ENCODE assay signal across 8 mouse cellular contexts in the genomic region with DNA sequence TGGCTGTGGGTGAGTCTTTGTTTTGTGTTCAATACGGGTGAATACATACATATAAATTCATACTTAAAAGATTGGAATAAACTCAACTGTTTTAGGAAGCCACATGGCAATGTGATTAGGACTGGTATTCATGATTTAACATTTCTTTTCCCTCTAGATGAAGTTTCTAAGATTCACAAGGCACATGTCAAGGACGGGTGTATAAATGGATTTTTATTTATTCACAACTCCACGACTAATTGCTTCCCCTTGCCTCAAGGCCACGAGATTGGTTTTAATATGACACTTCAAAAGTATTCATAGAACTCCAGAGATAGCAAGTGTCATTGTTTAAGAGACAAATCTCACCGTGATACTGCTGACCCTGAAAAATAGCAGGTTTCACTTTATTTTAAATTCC. TPM values are rescaled to one million over a fixed set of nuclear protein-coding genes. Genes with fewer than 3 reads are reported as not detected.
DNase-seq lines count a peak whose midpoint lies in the region; ATAC-seq and TF ChIP-seq lines count a peak whose summit lies in the region.

A gene (minus strand): TSS at position 101 of the 400 bp plus-strand sequence.

- TF ChIP-seq EP300 in liver, postnatal 0 days (IDR thresholded peaks at IDR 0.05; ENCODE audit: low read depth), result no peak

- no peak for DNase-seq in layer of hippocampus, adult 18-20 months (ENCODE audit: low spot score in 2 of 2)
- no peak for DNase-seq in layer of hippocampus, adult 11-12 months (ENCODE audit: low spot score)
- no peak for DNase-seq in embryonic facial prominence, embryonic 14.5 days (ENCODE audit: low spot score)
- no peak for DNase-seq in liver, postnatal 0 days
- no peak for DNase-seq in spleen, postnatal 14 days (ENCODE audit: low spot score in 2 of 2)
- DNase-seq in c-Kit-positive CD71-positive TER-119-positive erythroid progenitor cells, embryonic 14.5 days (ENCODE audit: low spot score), result no peak
- DNase-seq in frontal cortex, postnatal 36 days (ENCODE audit: low spot score in 2 of 2), result no peak

- H3K9ac ChIP-seq in embryonic facial prominence, embryonic 14.5 days (ENCODE audit: low read depth, low read length), result peak within 1 kb of the TSS; percentile 96
- H3K9ac ChIP-seq in hindbrain, embryonic 15.5 days, result no peak within 1 kb of the TSS
- peak within 1 kb of the TSS; percentile 65 for H3K9ac ChIP-seq in liver, postnatal 0 days (replicated peaks)

- WGBS in embryonic facial prominence, embryonic 14.5 days, result 61% methylated on average over 5 of the region's 5 CpGs
- 63% methylated on average over 5 of the region's 5 CpGs for WGBS in hindbrain, embryonic 15.5 days
- WGBS in liver, postnatal 0 days (ENCODE audit: insufficient replicate concordance), result 67% methylated on average over 5 of the region's 5 CpGs

- no peak for TF ChIP-seq CTCF in liver, postnatal 0 days (IDR thresholded peaks at IDR 0.05; ENCODE audit: low read depth)

- H3K27me3 ChIP-seq in embryonic facial prominence, embryonic 14.5 days (replicated peaks; ENCODE audit: control insufficient read depth, insufficient read depth, low read length), result no peaks in the 10 kb centered on the region
- H3K27me3 ChIP-seq in hindbrain, embryonic 15.5 days, result no peaks in the 10 kb centered on the region
- peaks cover 40% of the 10 kb centered on the region for H3K27me3 ChIP-seq in liver, postnatal 0 days (ENCODE audit: insufficient read depth, low read length)

- no peaks in the 10 kb centered on the region for H3K36me3 ChIP-seq in embryonic facial prominence, embryonic 14.5 days (ENCODE audit: control insufficient read depth, insufficient read depth, low read length)
- no peaks in the 10 kb centered on the region for H3K36me3 ChIP-seq in hindbrain, embryonic 15.5 days
- H3K36me3 ChIP-seq in liver, postnatal 0 days (replicated peaks; ENCODE audit: insufficient read depth, low read length), result no peaks in the 10 kb centered on the region

- peaks cover 7% of the 10 kb centered on the region; the same call in 1 of the 2 replicates for H3K4me1 ChIP-seq in embryonic facial prominence, embryonic 14.5 days (ENCODE audit: control insufficient read depth, insufficient read depth, low read length)
- peaks cover 21% of the 10 kb centered on the region for H3K4me1 ChIP-seq in hindbrain, embryonic 15.5 days (replicated peaks)
- peaks cover 6% of the 10 kb centered on the region for H3K4me1 ChIP-seq in liver, postnatal 0 days (ENCODE audit: insufficient read depth)

- peak within 1 kb of the TSS; percentile 81 for H3K4me3 ChIP-seq in embryonic facial prominence, embryonic 14.5 days (ENCODE audit: low read depth, low read length)
- H3K4me3 ChIP-seq in hindbrain, embryonic 15.5 days, result peak within 1 kb of the TSS; percentile 80
- peak within 1 kb of the TSS; percentile 52 for H3K4me3 ChIP-seq in liver, postnatal 0 days (ENCODE audit: low read depth, low read length)

- ATAC-seq in embryonic facial prominence, embryonic 14.5 days (ENCODE audit: low read depth), result no peak
- no peak for ATAC-seq in hindbrain, embryonic 15.5 days (ENCODE audit: low FRiP score, low read depth)
- no peak for ATAC-seq in liver, postnatal 0 days

- H3K9me3 ChIP-seq in embryonic facial prominence, embryonic 14.5 days (ENCODE audit: control insufficient read depth, low read length), result no peaks in the 10 kb centered on the region
- no peaks in the 10 kb centered on the region for H3K9me3 ChIP-seq in hindbrain, embryonic 15.5 days
- no peaks in the 10 kb centered on the region for H3K9me3 ChIP-seq in liver, postnatal 0 days (ENCODE audit: low read length)

- H3K4me2 ChIP-seq in embryonic facial prominence, embryonic 14.5 days (ENCODE audit: low read depth, low read length), result peak within 1 kb of the TSS; percentile 77
- H3K4me2 ChIP-seq in hindbrain, embryonic 15.5 days, result peak within 1 kb of the TSS; percentile 85
- peak within 1 kb of the TSS; percentile 88 for H3K4me2 ChIP-seq in liver, postnatal 0 days (ENCODE audit: low read depth, low read length)

- peak within 1 kb of the TSS; percentile 99; the same call in 1 of the 2 replicates for H3K27ac ChIP-seq in embryonic facial prominence, embryonic 14.5 days (replicated peaks; ENCODE audit: low read depth, low read length)
- peak within 1 kb of the TSS; percentile 99 for H3K27ac ChIP-seq in hindbrain, embryonic 15.5 days (replicated peaks)
- H3K27ac ChIP-seq in liver, postnatal 0 days (ENCODE audit: low read depth), result peak within 1 kb of the TSS; percentile 80

RNA-seq across cellular contexts. Expression of the gene that starts here (rescaled TPM):
- total RNA-seq in layer of hippocampus, adult 18-20 months (2021), result 10 to 100 TPM; 12.3 to 15.1 TPM
- polyA plus RNA-seq in embryonic facial prominence, embryonic 14.5 days (2014; fragmentation: Nextera tagmentation; extraction: Ambion mirVana), result 13.7 and 15.7 TPM in 2 replicates
- 24.1 and 26.0 TPM in 2 replicates for polyA plus RNA-seq in hindbrain, embryonic 15.5 days (2015; fragmentation: Nextera tagmentation; extraction: Ambion mirVana)
- polyA plus RNA-seq in liver, postnatal 0 days (2015; fragmentation: Nextera tagmentation; extraction: Ambion mirVana), result 0.47 and 0.63 TPM in 2 replicates
